Mouse (Mus musculus) myocyte (in vitro differentiated cells): ENCODE measurements around the gene Fpr3.

Source experiments
- POLR2AphosphoS2 ChIP-seq: IDR thresholded peaks from one replicate; pipeline ENCODE4 v1.6.1; 2011; ENCODE audit warnings: low read depth, control low read depth; ENCODE audit not compliant: insufficient read length
- TCF3 ChIP-seq: IDR thresholded peaks from one replicate; pipeline ENCODE4 v1.6.1; 2011; ENCODE audit warnings: low read depth, control low read depth; ENCODE audit not compliant: insufficient read length

DNA sequence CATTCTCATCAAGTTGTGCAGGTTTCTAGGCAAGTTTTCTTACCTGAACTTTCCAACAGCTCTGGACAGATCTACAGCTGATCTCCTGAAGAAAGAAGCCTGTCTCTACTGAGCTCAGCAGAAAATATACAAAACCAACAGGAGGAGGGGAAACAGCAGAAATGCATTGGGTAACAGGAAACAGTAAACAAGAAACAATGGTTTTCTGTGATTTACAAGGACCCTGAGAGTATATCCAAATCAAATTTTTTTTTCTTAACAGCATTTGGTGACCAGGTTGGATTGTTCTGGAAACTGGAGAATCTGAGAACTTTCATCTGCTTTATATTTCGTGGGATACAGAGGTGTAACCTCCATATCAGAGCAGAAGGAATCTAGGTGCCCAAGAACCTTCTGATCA, 3.8 kb upstream of the Fpr3 start, which contains the start of gene Fpr1:
- TF ChIP-seq TCF3 = no peak
- TF ChIP-seq POLR2AphosphoS2 = no peak
